Mouse (Mus musculus) sigmoid colon, adult 10 weeks (tissue): Measurements from ENCODE around the gene Acer1. TPM values are rescaled to one million over a fixed set of nuclear protein-coding genes. Genes with fewer than 3 reads are reported as not detected.

Experiments used
- polyA plus RNA-seq: library from polyadenylated mRNA; stranded (reverse); fragments of 350-450 nt; fragmentation: Illumina TruSeq; extraction: RNeasy Lipid Tissue Mini Kit (QIAGEN cat#74804); gene quantifications from one replicate; pipeline ENCODE4 v1.2.3, GENCODE M21; 2014; ENCODE audit warnings: low read depth, low replicate concordance

The Acer1 gene
- polyA plus RNA-seq, result 34.9 TPM

GRCm38 (mm10) chr17:56982013-56982412, at the start of gene Acer1:
TSS of gene Acer1 (minus strand) at chr17:56982126.

GRCm38 (mm10) chr17:57030931-57031660, 49.2 kb upstream of the Acer1 start, which contains the start of gene Khsrp:
TSS of gene Khsrp (minus strand) at chr17:57031522.

GRCm38 (mm10) chr17:57011236-57012141, 29.6 kb upstream of the Acer1 start, which contains the start of the genes Gtf2f1 and Gm17949:
TSS of gene Gtf2f1 (minus strand) at chr17:57011288.
TSS of gene Gm17949 (plus strand) at chr17:57011469.

GRCm38 (mm10) chr17:56999968-57000609, 18.2 kb upstream of the Acer1 start, which contains the start of gene Pspn:
TSS of gene Pspn (minus strand) at chr17:57000018.

GRCm38 (mm10) chr17:56997029-56997667, 15.2 kb upstream of the Acer1 start, which contains the start of gene Alkbh7:
TSS of gene Alkbh7 (plus strand) at chr17:56997339.

GRCm38 (mm10) chr17:56990115-56990746, 8.3 kb upstream of the Acer1 start, which contains the start of gene Clpp:
TSS of gene Clpp (plus strand) at chr17:56990305.

GRCm38 (mm10) chr17:56935363-56936131, 46.4 kb downstream of the Acer1 start, which contains the start of gene Mllt1:
TSS of gene Mllt1 (minus strand) at chr17:56935415.

Other genes starting within 250 kb of the Acer1 start
- gene Nrtn, start 224.6 kb downstream of the Acer1 start, polyA plus RNA-seq, result not detected
- 1.8 TPM for gene Dus3l, start 217.4 kb downstream of the Acer1 start, polyA plus RNA-seq
- not detected for gene Prr22, start 211.9 kb downstream of the Acer1 start, polyA plus RNA-seq
- 0.38 TPM for gene Rfx2, start 151.1 kb downstream of the Acer1 start, polyA plus RNA-seq
- not detected for gene Acsbg2, start 107.7 kb downstream of the Acer1 start, polyA plus RNA-seq
- gene 1700061G19Rik, start 106.6 kb downstream of the Acer1 start, polyA plus RNA-seq, result not detected
- 1.1 TPM for gene Mllt1, start 46.7 kb downstream of the Acer1 start, polyA plus RNA-seq
- gene Clpp, start 8.2 kb upstream of the Acer1 start, polyA plus RNA-seq, result 1.6 TPM
- 3.2 TPM for gene Alkbh7, start 15.2 kb upstream of the Acer1 start, polyA plus RNA-seq
- not detected for gene Pspn, start 17.9 kb upstream of the Acer1 start, polyA plus RNA-seq
- gene Gtf2f1, start 29.2 kb upstream of the Acer1 start, polyA plus RNA-seq, result 2.0 TPM
- gene Gm17949, start 29.3 kb upstream of the Acer1 start, polyA plus RNA-seq, result not detected
- 8.6 TPM for gene Khsrp, start 49.4 kb upstream of the Acer1 start, polyA plus RNA-seq
- not detected for gene Slc25a41, start 59.5 kb upstream of the Acer1 start, polyA plus RNA-seq
- 38.8 TPM for gene Crb3, start 77.0 kb upstream of the Acer1 start, polyA plus RNA-seq
- gene Slc25a23, start 77.7 kb upstream of the Acer1 start, polyA plus RNA-seq, result 6.9 TPM
- gene Dennd1c, start 96.4 kb upstream of the Acer1 start, polyA plus RNA-seq, result 5.6 TPM
- gene Tubb4a, start 105.7 kb upstream of the Acer1 start, polyA plus RNA-seq, result 1.0 TPM
- 0.47 TPM for gene Tnfsf9, start 123.2 kb upstream of the Acer1 start, polyA plus RNA-seq
- gene Cd70, start 167.7 kb upstream of the Acer1 start, polyA plus RNA-seq, result not detected
- not detected for gene Tnfsf14, start 212.1 kb upstream of the Acer1 start, polyA plus RNA-seq
- 48.2 TPM for gene C3, start 246.0 kb upstream of the Acer1 start, polyA plus RNA-seq